Mouse (Mus musculus) frontal cortex, postnatal 10 days (tissue): ENCODE data around the gene Speg.

ENCODE experiments used
- DNase-seq, 2 experiments: peaks; one replicate each; pipeline ENCODE4 v3.0.0; 2022; ENCODE audit warnings: low spot score in 2 of 2, mixed read lengths in 1 of 2

Gene Speg

DNA sequence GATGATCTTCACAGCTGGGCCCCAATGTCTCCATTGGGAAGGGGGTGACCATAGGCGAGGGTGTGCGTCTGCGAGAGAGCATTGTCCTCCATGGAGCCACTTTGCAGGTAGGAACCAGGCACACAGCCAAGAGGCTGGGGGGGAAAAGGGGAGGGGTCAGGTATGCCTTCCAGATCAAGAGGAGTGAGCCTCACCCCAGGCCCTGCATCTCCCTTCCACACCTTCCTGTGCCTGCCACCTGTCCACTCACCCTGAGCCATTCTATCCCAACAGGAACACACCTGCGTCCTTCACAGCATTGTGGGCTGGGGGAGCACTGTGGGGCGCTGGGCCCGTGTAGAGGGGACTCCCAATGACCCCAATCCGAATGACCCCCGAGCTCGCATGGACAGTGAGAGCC is 67.1 kb downstream of the Speg start:
- no peak for DNase-seq

DNA sequence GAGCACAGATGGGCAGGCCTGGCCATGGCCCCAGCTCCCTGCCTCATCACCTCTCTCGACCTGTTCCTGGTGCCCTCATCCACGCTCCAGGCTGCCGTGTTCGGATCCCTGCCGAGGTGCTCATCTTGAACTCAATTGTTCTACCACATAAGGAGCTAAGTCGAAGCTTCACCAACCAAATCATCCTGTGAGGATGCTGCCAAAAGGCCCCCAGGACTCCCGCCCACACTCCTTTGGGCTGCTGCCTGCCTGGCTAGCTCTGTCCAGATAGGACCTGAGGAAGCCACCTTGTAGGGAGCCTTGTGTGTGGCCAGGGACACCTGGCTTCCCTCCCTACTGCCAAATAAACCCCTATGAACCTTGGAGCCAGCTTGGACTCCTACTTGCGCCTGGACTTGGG is 67.7 kb downstream of the Speg start:
- no peak for DNase-seq

DNA sequence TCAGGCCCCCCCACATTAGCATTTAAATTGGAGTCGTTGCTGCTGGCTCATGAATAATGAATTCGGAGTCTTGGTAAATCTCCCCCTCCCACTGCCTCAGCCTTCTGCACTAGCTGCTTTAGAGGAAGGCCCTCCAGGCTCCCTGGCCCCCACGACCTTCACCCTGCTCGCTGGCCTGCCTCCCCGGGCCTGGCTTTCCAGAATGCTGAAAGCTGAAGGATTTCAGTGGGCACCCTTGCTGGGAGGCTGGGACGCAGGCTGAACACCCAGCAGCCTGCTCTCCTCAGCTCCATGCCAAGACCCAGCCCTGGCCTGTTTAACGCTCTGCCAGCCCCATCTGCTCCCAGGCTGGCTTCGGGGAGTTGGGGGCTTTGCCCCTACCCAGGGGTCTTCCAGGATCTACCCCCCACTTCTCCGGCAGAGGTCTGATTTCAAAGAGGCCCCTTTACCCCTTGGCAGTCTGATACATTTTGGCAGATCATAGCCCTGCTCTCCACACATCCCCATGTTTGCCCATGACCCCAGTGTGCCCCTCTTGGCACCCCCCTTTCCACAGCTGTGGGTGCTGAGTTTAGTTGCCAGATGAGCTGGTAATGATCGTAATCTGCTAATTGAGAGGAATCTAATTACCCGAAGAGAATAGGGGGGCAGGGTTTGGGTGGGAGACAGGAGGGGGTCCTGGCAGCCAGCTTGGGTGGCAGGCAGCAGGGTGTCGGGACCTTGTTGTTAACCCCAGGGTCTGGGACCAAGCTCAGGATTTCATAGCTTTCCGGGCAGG is 68.3 kb downstream of the Speg start:
- DNase-seq: no peak

DNA sequence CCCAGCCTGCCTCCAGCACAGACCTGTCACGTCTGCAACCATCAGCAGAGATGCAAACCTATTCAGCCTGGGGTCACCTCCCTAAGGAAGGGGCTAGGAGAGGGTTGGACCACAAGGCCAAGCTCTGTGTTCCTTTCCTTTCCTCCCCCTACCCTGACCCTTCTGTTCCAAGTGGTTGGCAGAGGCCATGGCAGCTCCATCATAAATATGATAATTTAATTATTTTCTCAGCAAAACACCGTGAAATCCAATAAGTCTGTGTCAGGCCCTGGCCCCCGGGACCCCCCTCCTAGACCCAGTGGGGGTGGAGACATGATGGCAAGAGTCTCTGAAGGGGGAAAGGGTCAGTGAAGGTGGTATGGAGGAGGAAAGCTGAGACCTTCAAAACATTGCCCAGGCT is 69.1 kb downstream of the Speg start:
- no peak for DNase-seq

DNA sequence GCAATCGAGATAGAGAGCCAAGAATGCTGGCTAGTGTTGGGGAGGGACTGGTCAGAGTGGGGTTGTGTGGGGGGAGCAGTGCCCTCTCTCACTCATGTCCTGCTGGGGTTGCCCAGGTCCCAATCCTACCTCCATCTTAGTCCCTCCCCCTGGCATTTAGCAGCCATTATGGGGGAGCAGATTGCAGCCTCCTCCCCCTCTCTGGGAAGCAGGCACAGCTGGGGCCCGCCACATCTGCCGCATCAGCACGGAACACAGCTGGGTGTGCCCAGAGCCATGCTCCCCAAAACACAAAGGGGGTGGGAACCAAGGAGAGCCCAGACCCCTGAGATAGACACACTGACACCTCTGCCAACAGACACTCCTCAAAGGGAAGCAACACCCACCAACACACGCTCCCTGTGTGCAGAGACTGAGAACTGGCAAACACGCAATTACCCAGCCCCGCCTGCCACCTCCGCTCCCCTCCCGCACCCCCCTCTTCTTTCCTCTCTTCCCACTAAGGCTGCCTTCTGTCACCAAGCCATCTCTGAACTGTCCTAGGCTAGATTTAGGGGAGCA is 70.1 kb downstream of the Speg start:
- peak in 1 of 2 experiments; percentile 55 for DNase-seq

DNA sequence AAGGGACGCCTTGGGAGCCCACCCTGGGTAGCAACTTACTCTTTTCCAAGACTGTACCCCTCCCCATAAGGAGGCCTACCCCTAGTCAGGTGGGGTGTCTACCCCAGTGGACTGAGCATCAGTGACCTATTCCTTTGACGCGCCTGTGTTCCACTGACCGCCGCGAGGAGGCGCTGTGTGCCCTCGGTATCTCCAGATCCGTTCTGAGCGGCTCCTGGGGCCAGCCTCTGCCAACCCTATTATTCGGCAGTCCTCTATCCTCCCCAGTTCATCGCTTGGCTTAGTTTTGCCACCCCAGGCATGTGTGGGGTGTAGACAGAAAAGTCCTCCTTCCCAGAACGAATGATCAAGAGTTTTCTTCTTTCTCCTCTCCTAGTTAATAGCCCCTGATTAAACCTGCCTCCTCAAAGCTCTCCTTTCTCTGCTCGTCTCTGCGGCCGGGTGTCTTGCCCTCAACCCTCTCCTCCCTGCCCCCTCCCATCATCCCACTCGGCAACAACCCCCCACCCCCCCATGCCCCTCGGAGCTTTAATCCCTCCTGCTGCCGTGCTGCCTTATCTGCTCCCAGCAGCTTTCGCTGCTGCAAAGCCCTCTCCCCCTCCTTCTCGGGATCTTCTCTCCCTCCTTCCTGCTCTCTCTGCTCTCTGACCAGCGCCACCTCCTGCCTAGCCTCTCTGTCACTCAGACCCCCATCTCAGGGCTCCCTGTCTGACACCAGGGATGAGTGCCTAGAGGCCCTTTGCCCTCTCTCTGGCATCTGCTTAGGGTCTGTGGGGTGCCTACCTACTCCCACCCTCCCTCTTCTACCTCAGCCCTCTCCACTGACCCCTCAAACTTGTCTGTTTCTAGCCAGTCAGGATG is 70.9 kb downstream of the Speg start:
- DNase-seq: peak in 1 of 2 experiments; percentile 74

DNA sequence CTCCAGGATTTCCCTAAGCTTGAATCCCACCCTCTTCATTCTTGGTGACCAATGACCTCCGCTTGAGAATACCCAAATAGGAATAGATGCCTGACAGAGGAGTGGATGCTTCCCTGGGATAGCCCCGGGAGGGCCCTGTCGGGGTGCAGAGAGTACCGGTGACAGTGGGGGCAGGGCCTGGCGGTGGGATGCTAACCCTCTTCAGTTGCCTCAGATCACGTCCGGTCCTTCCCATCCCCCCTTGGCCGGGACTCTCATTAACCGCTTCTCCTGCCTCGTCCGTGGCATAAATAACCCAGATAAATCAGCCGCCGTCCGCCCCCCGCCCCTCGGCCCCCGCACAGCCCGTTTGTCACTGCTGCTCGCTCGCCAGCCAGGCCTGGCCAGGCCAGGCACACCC is 71.6 kb downstream of the Speg start:
- DNase-seq: no peak

DNA sequence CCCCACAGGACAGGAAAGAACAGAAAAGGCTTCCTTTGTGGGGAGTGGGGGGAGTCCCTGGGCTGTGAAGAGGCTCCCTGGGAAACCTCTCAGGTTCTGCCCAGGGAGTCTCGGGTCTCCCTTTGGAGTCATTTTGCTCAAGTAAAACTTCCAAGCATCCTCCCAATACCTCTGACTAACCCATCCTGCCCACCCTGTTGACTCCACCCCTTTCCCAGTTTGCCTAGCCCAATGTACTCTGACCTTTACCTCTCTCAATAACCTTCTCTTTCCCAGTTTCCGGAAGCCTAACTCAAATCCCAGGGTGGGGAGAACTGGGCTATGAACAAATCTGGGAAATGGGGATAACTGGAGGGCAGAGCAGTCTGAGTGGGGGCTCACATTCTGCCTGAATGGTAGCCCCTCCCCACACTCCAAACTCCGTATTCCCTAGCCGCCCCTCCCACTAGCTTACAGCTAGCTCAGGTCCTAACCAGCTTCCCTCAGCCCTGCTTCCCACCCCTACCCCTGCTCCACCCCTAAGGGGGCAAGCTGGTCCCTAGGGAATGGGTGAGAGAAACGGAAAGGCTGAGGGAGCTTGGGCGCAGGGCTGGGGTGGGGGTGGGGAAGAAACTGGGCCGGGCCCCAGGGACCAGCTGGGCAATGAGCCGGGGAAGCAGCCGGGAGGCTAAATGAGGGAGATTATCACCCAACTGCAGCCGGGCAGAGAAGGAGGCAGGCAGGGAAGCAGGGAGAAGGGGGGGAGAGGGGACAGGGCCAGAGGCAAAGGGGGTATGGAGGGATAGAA is 72.4 kb downstream of the Speg start:
- DNase-seq: no peak

DNA sequence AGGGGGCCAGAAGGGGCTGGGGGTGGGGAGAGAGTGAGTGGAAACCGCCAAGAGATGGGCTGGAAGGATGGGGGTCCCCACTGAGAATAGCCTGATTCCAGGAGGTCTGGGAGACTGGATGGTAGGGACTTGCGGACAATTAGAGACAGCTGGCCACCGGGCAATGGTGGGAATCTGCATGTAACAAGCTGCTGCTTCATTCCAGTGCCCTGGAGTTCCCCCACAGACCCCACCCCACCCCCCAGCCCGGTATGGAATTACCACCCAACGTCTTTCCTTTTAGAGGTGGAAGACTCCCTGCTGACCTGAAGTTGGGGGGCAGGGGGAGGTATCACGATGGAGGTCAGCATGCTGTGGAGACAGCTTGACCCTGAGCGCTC is 72.9 kb downstream of the Speg start:
- DNase-seq: no peak

DNA sequence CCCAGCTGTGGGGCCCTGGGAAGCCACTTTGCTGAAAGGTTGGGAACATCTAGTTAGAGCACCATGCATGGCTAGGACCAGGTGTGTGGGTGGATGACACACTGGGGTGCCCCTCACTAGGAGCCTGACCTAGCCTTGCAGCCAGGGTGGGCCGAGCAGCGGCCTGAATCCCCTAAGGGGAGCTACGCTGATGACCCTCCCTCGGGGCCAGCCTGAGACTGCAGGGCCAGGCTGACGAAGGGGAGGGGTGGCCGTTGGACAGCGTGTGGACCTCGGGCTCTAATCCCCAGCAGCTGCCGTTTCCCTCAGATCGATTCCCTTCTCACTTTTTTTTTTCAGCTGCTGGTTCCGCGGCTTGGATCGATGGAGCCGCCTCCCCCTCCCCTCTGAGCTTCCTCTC is 73.8 kb downstream of the Speg start:
- DNase-seq: no peak

DNA sequence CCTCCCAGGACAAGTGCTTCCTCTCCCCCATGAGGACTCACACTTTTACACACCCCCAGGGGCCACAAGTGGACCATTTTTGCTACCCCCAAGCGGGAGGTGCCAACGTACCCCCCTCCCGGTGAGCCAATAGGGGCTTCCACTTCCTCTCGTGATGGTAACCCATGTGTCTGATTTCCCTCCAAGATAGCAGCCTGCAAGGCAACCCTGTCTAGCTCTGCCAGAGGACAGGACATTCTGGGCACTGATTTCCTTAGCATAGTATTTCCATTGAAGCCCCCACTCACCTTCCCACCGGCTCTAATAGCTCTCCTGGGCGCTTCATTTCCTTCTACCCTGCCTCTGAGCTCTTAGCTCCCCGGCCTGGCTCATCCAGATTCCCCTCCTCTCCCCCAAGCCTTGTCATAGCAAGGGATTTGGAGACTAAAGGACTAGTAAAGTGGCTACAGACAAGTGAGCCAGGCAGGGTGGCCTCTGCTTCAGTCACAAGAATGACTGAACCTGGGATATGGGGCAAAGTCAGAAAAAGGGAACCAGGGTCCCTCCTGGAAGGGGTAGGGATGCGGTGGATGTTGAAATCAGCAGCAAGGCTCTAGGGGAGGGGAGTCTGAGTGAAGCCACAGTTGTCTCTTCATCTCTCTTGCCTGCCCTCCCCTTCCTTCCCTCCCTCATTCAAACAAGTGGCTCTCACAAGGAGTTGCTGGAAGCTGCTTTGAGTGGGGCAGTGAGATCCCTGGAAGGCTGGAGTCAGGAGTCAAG is 74.5 kb downstream of the Speg start:
- no peak for DNase-seq

DNA sequence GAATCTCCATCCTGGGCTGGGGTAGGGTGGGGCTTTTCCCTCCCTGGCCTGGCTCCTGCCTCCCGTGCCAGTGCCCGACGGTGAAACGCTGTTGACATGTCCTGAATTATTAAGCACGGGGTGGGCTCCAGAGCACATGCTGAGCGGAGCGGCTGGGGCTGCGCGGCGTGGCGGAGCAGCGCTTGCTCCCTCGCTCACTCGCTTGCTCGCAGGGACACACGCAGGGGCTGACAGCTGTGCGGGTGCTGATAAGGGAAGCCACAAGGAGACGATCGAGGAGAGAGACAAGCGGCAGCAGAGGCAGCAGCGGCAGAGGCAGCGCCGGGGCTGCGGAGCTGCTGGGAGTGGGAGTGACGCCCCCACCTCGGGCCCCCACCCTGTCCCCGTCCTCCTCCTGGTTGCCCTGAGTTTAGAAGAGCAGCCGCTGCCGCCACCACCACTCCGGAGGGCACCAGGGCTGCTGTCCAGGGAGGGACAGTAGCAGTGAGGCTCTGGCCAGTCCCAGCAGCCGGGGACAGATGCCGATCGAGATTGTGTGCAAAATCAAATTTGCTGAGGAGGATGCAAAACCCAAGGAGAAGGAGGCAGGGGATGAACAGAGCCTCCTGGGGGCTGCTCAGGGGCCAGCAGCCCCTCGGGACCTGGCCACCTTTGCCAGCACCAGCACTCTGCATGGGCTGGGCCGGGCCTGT is 75.4 kb downstream of the Speg start, which contains the start of gene Asic4:
Asic4 (plus strand) TSS at position 123 of the 692 bp plus-strand sequence.
- no peak for DNase-seq

DNA sequence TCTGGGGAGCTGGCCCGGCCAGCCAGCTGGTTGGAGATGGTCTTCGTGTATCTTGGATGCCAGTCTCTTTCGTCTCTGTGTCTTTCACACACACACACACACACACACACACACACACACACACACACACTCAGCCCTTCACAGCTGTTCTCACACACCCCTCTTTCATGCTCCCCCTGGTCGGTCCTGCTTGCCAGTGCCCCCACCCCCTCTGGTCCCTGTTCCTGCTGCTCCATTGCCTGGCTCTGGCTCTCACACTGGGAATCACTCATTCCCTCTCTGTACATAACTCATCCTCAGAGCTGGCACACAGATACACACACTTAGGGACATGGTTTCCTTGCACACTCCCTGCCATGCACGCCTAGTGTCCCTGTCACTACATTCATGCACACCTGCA is 76.8 kb downstream of the Speg start:
- DNase-seq: no peak

DNA sequence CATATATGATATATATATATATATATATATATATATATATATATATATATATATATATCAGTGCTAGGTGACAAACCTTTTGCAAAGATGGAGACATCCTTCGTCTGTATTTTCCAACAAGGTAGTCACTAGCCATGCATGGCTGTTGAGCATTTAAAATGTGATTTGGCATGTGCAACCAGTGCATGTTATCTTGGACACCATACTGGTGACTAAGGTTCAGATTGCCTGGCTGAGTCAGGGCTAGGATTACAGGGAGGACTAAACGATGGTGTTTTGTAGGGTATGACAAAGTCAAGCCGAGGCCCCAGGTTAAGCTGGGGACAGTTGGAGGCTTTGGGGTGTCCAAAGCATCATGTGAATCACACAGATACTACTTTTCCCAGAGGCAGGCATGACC is 80.3 kb downstream of the Speg start:
- DNase-seq: no peak

DNA sequence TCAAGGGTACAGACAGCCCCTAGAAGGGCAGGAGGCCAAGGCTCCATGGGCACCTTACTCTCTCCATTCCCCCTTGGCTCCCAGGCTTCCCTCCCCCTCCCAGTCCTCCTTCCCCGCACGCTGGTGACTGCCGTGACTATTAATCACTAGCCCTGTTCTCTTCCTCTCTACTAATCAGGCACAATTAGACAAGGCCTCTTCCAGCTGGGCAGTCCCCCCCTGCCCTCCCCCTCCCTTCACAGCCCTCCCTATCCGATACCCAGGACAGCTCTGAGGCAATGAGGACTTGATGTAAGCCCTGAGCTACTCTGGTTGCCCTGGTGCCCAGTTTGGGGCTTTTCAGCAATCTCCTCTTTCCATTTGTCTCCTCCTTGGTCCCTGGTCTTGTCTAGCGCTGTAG is 80.9 kb downstream of the Speg start:
- no peak for DNase-seq

DNA sequence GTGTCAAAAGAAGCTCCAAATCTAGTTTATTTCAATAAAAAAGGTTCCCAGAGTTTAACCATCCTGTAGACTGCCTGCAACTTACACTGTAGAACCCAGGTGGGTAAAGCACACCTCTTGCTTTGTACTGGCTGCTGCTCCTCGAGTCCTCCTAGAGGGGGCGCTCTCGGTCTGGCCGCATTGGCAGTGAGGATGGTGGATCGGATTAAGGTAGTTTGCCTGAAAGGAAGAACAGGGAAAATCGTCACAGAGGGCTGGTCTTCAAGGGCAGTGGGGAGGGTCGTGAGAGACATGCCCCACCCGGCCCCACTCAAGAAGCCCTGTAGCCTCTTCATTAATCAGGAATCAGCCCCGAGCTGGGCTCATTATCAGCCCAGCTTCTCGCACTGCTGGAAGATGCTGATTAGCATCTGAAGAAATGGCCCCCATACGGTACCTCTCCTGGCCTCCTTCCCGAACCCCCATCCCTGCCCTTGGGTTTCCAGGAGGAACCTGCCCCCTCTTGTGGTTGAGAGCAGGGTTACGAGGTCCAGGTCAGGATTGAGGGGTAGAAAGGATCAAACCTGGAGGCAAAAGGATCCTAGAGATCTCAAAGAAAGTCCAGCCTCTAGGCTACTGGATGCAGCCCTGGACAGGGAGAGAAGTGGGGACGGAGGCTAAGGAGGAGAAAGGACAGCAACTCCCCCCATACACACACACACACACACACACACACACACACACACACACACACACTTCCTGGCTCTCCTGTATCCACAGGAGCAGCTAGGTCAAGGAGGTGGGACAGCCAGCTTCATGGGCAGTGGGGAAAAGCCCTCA is 81.9 kb downstream of the Speg start:
- no peak for DNase-seq

DNA sequence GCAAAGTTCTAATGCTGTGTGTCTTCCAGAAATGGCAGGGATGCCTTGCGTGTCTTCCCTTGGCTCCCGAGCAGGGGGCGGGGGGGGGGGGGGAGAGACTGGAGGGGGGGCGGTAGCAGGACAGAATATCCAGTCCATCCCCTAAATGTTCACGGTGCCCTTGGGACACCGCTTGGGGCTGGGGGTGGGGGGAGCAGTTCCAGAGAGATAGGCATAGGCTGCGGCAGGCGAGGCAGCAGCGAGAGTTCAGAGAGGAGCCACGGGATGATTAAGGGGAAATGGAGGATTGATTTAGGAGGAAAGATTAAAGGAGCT is 82.6 kb downstream of the Speg start:
- no peak for DNase-seq

DNA sequence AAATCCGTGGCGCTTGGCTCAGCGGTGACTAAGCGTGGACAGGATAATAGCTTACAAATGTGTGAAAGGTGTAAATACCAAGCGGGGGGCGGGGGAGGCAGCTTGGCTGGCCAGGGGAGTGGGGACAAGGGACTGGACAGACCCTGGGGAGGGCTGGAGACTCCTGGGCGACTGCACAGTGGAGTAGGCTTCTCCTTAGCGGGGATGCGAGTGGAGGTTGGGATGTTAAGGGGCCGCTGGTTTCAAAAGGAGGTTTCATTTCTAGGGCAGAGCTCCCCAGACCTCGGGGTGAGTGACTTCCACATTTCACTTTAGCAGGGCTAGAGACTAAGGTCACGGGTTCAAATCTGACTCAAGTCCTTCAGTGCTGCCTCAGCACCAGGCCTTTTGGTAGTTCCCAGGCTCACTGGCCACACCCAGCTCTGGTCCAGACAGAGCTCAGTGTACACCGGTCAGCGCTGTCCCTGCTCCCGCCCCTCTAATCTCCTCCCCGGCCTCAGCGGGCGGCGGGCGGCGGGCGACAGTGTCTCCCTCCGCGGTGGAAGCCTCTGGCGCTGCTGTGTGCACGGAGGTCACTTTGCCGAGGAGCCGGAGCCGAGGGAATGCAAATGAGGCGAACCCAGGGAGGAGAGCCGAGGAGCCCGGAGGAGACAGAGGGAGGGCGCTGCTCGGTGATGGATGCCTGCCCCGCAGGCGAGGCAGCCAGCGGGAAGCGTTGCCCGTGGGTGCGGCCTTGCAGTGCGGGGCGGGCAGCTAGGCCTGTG is 83.1 kb downstream of the Speg start:
- peak in 1 of 2 experiments; percentile 51 for DNase-seq
